Mouse (Mus musculus) macrophage (primary cell): ENCODE measurements around the gene Srgap1. TPM values are rescaled to one million over a fixed set of nuclear protein-coding genes. Genes with fewer than 3 reads are reported as not detected.

Experiments used
- H3K27ac ChIP-seq: fragments of 350-480 bp; formaldehyde crosslinking; 2 replicates; pipeline ENCODE4 v1.9.0; 2021
- H3K36me3 ChIP-seq: fragments of 350-480 bp; formaldehyde crosslinking; 2 replicates; pipeline ENCODE4 v1.9.0; 2021; ENCODE audit errors: inconsistent target
- H3K4me3 ChIP-seq: fragments of 350-480 bp; formaldehyde crosslinking; 2 replicates; pipeline ENCODE4 v1.9.0; 2021; ENCODE audit errors: inconsistent target
- H3K79me2 ChIP-seq: fragments of 350-480 bp; formaldehyde crosslinking; 2 replicates; pipeline ENCODE4 v1.9.0; 2021; ENCODE audit errors: inconsistent target
- WGBS: methylation state at CpG from one replicate; pipeline ENCODE4 v1.1.7; 2026; ENCODE audit warnings: inconsistent platforms; ENCODE audit not compliant: missing documents; 5-methylcytosine and 5-hydroxymethylcytosine counted together
- polyA plus RNA-seq: library from polyadenylated mRNA; stranded (reverse); fragments of 250-400 nt; gene quantifications from 3 replicates; pipeline ENCODE4 v1.2.4, GENCODE M21; 2018; ENCODE audit warnings: inconsistent platforms

Srgap1 gene
- polyA plus RNA-seq, 1 experiment from 2014 or later, result 0.03 TPM

DNA sequence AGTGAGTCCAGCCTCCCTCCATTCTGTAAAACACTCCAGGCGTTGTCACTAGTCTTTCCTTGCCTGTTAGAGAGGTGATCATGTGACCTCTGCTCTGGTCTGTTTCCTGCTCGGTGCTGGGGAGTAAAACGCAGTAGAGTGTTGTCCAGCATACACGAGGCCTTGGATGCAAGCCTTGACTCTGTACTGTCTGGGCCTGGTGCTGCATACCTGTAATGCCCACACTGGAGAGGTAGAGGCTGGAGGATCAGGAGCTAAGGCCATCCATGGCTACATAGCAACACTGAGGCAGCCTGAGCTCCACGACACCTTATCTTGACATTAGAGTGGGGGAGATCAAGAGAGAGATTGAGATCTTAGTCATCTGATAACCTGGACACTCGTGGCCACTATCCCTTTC lies 44.2 kb downstream of the Srgap1 start:
- WGBS, result 87% methylated on average over 6 of the region's 6 CpGs
- Histone ChIP-seq H3K27ac (no peak overlapping the region), H3K79me2 (no peaks in the 10 kb centered on the region), H3K36me3 (no peaks in the 10 kb centered on the region), H3K4me3 (no peak overlapping the region)

DNA sequence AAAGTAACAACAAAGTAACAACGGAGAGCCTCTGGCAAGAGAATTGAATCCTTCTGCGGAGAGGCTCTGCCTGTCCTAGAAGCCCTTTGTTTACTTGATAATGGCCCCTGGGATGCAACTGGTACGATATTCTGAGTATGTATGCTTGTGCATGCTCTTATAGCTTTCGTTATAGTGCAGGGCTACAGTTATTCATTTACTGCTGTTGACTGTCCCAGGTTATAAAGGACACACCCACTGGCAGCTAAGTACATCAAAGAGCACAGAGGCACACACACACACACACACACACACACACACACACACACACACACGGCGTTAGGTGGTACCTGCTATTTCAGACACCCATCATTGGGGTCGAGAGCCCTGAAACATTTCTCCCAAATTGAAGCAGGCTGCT lies 48.3 kb downstream of the Srgap1 start:
- no peak overlapping the region for H3K4me3 ChIP-seq
- 93% methylated on average over 6 of the region's 7 CpGs for WGBS
- no peak overlapping the region for H3K27ac ChIP-seq
- H3K36me3 ChIP-seq, result no peaks in the 10 kb centered on the region
- no peaks in the 10 kb centered on the region for H3K79me2 ChIP-seq

DNA sequence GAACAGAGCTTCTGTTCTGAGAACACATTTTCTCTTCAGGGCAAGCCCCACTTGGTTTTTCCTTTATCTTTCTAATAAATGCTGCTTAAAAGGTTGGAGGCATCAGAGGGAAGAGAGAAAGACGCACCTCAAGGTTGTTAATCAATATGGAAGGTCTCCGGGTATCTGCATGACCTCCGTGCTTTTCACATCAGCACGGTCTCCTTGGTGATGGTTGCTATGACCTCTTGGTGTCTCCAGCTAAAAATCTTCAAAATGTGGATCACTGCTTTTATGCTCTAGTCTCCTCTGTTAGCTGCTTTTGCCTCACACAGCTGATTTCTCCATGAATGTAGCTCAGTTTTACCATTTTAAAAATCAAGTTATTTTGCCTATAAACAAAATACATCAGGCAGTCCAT lies 50.6 kb downstream of the Srgap1 start:
- 90% methylated on average over 4 of the region's 4 CpGs for WGBS
- Histone ChIP-seq H3K36me3 (no peaks in the 10 kb centered on the region), H3K4me3 (no peak overlapping the region), H3K79me2 (no peaks in the 10 kb centered on the region), H3K27ac (no peak overlapping the region)

DNA sequence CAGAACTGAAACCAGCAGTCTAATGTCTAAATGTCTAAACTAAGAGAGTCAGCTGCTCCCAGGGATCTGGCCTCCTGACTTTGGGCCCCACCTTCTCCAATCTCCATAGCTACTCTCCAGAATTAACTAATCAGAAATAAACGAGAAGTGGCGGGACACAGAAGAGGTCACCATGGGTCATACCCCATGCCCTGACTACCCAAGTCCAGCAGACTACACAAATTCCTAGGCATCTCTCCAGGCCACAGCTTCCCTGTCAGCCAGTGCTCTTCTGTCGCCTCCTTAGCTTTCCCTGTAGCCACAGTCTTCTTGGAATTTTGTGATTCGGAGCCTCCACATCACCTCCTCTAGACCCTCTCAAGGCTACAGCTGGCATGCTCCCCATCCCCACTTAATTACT lies 51.7 kb downstream of the Srgap1 start:
- 92% methylated on average over 4 of the region's 4 CpGs for WGBS
- no peak overlapping the region for H3K4me3 ChIP-seq
- H3K27ac ChIP-seq, result no peak overlapping the region
- H3K79me2 ChIP-seq, result no peaks in the 10 kb centered on the region
- no peaks in the 10 kb centered on the region for H3K36me3 ChIP-seq

DNA sequence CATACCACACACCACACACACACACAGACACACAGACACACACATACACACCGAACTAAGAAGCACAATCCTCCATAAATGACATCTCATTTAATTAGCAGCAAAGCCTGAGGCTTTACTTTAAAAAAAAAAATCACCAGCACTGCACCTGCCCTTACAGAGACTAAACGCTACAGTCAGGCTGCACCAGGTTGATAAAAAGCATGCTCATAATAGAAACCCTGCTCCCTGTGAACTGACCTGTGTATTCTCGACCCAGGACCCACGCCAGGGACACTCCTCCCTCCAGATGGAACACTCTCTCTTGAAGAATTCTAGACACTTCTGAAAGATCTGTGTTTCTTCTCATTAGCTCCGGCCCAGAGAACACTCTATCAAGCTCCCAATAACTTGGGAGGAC lies 52.5 kb downstream of the Srgap1 start:
- Histone ChIP-seq H3K36me3 (no peaks in the 10 kb centered on the region), H3K4me3 (no peak overlapping the region), H3K79me2 (no peaks in the 10 kb centered on the region), H3K27ac (no peak overlapping the region)
- WGBS, result 84% methylated on average over 5 of the region's 5 CpGs

DNA sequence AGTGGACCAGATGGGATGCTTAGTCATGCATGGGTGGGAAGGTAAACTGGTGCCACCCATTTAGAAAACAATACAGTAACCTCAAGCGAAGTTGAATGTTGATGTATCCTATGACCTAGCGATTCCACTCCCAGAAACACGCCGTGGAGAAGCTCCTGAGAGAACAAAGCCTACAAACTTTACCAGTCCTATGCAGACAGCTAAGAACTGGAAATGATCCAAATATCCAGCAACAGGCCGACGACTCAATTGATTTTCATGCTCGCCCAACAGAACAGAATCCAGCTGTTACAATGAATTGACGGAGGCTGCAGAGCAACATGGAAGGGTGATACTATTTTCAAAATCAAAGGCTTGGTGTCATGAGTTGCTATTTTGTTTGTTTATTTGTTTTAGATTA lies 54.5 kb downstream of the Srgap1 start:
- 94% methylated on average over 8 of the region's 8 CpGs for WGBS
- no peaks in the 10 kb centered on the region for H3K79me2 ChIP-seq
- no peak overlapping the region for H3K27ac ChIP-seq
- no peaks in the 10 kb centered on the region for H3K36me3 ChIP-seq
- no peak overlapping the region for H3K4me3 ChIP-seq

DNA sequence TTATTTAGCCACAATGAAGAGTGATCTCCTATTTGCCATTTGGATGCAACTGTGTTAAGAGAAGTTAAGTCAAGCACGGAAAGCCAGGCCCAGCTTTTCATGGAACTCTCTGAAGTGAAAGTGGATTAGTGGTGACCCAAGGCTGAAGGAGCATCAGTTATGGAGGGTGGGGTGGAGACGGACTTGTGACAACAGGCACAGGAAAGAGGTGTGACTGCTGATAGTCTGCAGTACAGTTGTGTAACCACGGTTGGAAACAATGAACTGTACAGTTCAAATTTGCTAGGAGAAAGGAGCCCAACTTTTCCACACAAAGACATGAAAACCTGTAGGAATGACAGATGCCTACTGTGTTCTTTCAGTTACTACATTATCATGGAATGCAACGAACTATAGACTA lies 60.1 kb downstream of the Srgap1 start:
- Histone ChIP-seq H3K27ac (no peak overlapping the region), H3K79me2 (no peaks in the 10 kb centered on the region), H3K4me3 (no peak overlapping the region), H3K36me3 (no peaks in the 10 kb centered on the region)
- 71% methylated on average over 4 of the region's 4 CpGs for whole genome bisulfite sequencing

DNA sequence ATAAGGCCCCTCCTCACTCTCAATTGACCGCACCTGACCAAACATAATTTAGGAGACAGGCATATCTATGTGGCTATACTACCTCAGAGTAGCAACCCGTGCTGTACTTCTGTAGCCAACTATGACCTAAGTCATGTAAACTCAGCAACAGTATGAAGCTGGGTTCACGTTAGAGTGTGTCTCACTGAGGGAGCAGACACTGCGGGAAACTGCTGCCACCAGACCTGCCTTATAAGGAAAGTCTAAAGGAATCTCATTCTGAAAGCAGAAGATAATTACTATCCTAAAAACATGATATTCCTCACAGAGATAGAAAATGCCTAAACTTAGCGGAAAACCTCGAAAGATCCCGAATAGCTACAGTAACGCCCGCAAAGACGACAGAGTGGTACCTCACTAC lies 62.2 kb downstream of the Srgap1 start:
- Histone ChIP-seq H3K36me3 (no peaks in the 10 kb centered on the region), H3K27ac (no peak overlapping the region), H3K4me3 (no peak overlapping the region), H3K79me2 (no peaks in the 10 kb centered on the region)
- whole genome bisulfite sequencing, result 94% methylated on average over 10 of the region's 10 CpGs

DNA sequence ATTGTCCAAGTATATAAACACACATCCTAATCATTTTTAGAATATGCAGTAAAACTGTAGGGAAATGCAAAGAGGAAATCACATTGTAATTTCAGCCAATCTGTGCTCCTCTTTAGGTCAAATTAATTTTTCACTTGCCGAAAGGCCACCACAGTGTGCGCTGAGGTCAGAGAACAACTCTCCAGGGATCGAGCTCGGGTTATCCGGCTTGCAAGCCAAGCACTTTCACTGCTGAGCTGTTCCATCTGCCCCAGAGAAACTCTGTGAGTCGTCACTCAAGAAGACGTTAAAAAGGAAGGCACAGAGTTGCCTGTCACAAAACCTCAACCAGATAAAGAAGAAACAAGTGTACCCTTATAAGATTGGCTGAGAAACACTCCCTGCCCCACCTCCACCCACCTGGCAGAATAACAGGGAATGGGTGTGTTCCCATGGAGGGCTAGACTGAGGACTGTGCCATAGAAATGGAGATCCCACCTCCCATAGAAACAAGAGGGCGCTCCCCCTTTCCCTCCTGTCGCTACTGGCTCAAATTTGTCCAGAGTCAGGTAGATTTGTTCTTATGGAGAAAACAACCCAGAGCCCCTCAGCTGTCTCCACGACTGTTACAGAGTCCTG lies 63.0 kb downstream of the Srgap1 start:
- no peaks in the 10 kb centered on the region for H3K36me3 ChIP-seq
- no peak overlapping the region for H3K4me3 ChIP-seq
- 74% methylated on average over 10 of the region's 10 CpGs for WGBS
- H3K27ac ChIP-seq, result no peak overlapping the region
- H3K79me2 ChIP-seq, result no peaks in the 10 kb centered on the region

DNA sequence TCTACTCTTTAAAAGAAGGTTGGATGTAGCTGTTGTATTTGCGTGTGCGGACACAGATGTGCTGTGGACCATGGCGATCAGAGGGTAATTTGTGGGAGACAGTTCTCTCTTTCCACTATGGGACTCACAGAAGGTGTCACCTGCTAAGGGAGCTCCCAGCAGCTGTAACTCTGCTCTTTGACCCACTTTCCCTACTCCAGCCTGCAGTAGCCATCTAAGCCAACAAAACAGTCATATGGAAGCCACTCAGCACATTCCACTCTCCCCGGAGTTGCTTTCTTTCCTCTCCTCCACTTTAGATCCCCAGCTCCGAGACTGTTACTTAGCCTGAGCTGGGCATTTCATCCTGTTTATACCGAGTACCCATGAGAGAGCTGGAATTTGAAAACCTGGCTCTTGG lies 71.8 kb downstream of the Srgap1 start:
- H3K27ac ChIP-seq, result no peak overlapping the region
- no peaks in the 10 kb centered on the region for H3K79me2 ChIP-seq
- H3K4me3 ChIP-seq, result no peak overlapping the region
- 100% methylated on average over 6 of the region's 6 CpGs for WGBS
- no peaks in the 10 kb centered on the region for H3K36me3 ChIP-seq

DNA sequence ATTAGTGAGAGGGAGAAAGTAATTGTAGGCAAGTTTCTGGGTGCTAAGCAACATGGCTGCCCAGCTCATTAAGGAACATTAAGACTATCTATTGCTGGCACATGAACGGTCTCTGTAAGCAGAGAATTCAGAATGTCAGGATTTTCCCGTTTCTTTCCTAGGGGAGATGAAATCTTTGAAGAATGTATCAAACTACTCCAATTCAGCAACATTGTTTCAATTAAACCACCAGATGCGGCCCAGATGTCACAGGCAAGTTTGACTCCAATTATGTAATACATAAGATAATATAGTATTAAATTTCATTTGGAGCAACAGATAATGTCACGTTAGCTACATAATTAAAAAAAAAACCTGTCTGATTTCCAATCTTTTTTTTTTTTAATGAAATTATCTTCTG lies 72.5 kb downstream of the Srgap1 start:
- Histone ChIP-seq H3K79me2 (no peaks in the 10 kb centered on the region), H3K27ac (no peak overlapping the region), H3K4me3 (no peak overlapping the region), H3K36me3 (no peaks in the 10 kb centered on the region)
- WGBS, result 89% methylated on average over 4 of the region's 4 CpGs

DNA sequence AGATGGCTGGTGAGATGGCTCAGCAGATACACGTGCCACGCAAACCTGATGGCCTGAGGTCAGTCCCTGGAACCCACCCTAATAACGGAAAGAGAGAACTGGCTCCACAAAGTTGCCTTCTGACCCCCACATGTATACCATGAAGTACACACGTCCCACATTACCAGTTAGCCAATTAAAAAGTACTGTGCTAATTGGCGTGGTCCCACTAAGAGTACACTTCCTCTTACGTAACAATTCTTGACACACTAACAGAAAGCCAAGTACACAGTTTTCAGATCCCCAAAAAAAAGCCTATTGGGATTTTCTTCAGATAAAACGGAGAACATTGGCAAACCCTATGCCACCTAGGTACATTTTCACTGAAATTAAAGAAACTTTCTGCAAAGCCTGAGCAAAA lies 73.8 kb downstream of the Srgap1 start:
- WGBS, result 68% methylated on average over 7 of the region's 7 CpGs
- H3K27ac ChIP-seq, result no peak overlapping the region
- no peaks in the 10 kb centered on the region for H3K79me2 ChIP-seq
- H3K4me3 ChIP-seq, result no peak overlapping the region
- H3K36me3 ChIP-seq, result no peaks in the 10 kb centered on the region

DNA sequence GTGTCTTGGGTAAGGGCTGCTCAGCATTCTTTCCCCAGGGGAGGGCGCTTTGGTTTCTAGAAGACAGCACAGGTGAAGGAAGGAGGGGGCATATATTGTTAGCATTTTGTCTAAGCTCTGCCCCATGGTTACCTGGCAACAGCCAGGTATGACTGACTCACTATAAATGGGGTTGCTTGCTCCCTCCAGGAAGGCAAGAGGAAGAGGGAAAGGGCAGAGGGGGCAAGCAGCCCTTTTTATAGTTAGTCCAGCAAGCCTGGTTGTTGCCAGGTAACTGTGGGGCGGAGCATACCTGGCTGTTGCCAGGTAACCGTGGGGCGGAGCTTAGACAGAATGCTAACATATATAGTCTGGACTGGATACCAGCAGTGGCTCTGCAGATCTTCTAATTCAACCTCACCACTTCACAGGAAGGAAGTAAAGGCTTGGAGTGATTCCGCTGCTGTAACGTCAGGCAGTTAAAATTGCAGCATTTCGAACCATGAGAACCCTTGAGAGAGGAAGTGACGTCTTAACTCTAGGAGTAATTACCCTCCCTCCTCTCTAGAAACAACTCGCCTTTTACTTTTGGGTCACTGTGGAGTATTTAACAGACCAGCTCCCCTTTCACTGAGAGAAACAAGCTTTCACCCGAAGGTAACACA lies 74.7 kb downstream of the Srgap1 start:
- H3K4me3 ChIP-seq, result no peak overlapping the region
- WGBS, result 61% methylated on average over 10 of the region's 10 CpGs
- H3K36me3 ChIP-seq, result no peaks in the 10 kb centered on the region
- H3K79me2 ChIP-seq, result no peaks in the 10 kb centered on the region
- H3K27ac ChIP-seq, result no peak overlapping the region

DNA sequence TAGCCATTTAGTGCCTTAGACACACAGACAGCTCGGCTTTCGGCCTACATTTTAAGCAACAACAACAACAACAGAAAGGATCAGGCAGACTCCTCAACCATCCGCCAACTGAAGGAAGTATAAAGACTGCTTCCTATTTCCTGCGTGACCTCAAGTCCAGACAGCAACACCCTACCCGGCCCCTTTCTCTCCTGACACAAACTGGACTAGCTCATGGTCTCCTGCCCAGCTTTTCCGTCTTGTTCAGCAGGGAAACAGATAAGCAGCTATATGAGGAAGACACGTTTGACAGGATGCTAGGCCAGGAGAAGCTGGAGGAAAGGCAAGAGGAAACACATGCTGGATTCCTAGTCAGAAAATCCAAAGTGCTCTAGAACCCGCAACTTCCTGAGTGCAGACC lies 75.5 kb downstream of the Srgap1 start:
- Histone ChIP-seq H3K79me2 (no peaks in the 10 kb centered on the region), H3K36me3 (no peaks in the 10 kb centered on the region), H3K27ac (no peak overlapping the region), H3K4me3 (no peak overlapping the region)
- WGBS, result 71% methylated on average over 8 of the region's 8 CpGs

DNA sequence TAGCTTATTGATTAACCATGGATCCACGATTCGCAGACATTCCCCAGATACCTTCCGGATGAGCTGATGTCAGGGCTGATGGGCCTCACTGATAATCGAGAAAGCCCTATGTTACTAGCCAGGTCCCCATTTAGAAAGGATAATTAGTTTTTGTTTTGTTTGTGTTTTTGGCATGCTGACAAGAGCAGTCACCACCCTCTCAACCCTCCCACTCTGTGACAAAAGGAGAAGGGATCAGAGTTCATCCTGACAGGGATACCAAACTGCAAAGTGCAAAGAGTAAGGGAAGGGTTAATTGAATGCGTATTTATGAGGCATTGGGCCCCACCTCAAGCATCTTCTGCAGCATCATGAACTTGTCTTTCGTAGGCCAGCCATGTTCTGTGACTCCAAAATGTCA lies 76.2 kb downstream of the Srgap1 start:
- no peak overlapping the region for H3K27ac ChIP-seq
- no peak overlapping the region for H3K4me3 ChIP-seq
- no peaks in the 10 kb centered on the region for H3K36me3 ChIP-seq
- H3K79me2 ChIP-seq, result no peaks in the 10 kb centered on the region
- over 99% methylated on average over 6 of the region's 6 CpGs for WGBS

DNA sequence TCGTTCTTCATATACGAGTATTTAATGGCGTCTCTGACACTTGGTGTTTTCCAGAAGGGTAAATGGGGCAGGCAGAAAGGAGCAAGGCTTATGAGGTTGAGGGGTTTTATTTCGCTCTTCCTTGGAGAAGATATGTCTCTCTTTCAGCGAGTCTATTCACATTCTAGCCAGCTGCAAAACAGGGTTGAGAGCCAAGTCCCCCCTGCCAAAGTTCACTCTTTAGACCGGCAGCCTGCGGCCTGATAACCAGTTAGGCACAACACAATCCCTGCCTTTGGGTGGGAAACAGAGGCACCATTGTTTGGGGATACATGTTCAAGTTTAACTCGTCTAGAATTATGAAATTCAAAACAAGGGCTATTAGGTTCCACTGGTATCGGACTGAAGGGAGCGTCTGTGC lies 83.0 kb downstream of the Srgap1 start:
- 94% methylated on average over 10 of the region's 10 CpGs for whole genome bisulfite sequencing

More for the DNA sequence above, 83.0 kb downstream of the Srgap1 start:
- H3K36me3 ChIP-seq, result no peaks in the 10 kb centered on the region
- no peaks in the 10 kb centered on the region for H3K79me2 ChIP-seq
- no peak overlapping the region for H3K4me3 ChIP-seq
- H3K27ac ChIP-seq, result no peak overlapping the region
